Mouse (Mus musculus): ENCODE data around the gene Loxl1. TPM values are rescaled to one million over a fixed set of nuclear protein-coding genes. Genes with fewer than 3 reads are reported as not detected.

Loxl1 gene
- polyA plus RNA-seq, 1 experiment from 2014 or later = 2.8 TPM

- no peaks in the 10 kb centered on the region; the same call in 1 of the 2 replicates for H3K4me1 ChIP-seq (ENCODE audit: insufficient read depth)
- no peaks in the 10 kb centered on the region for H3K9me3 ChIP-seq (ENCODE audit: low read length)
- ATAC-seq = no peak
- no peak overlapping the region for H3K9ac ChIP-seq (replicated peaks)
- H3K27ac ChIP-seq (ENCODE audit: low read depth) = no peak overlapping the region
- no peaks in the 10 kb centered on the region for H3K36me3 ChIP-seq (replicated peaks; ENCODE audit: insufficient read depth, low read length)
- TF ChIP-seq CTCF (IDR thresholded peaks at IDR 0.05; ENCODE audit: low read depth) (no peak), EP300 (IDR thresholded peaks at IDR 0.05; ENCODE audit: low read depth) (no peak)
- H3K4me3 ChIP-seq (ENCODE audit: low read depth, low read length) = no peak overlapping the region
- H3K27me3 ChIP-seq (ENCODE audit: insufficient read depth, low read length) = peaks cover 28% of the 10 kb centered on the region
- H3K4me2 ChIP-seq (ENCODE audit: low read depth, low read length) = no peak overlapping the region
- WGBS (ENCODE audit: insufficient replicate concordance) = 75% methylated on average over 14 of the region's 14 CpGs
- DNase-seq = no peak
Observed at GRCm38 (mm10) chr9:58310043-58310660, 2.8 kb downstream of the Loxl1 start.

- H3K4me2 ChIP-seq (ENCODE audit: low read depth, low read length) = no peak overlapping the region
Observed at GRCm38 (mm10) chr9:58308395-58308794, 4.6 kb downstream of the Loxl1 start.

GRCm38 (mm10) chr9:58305686-58306085, 7.3 kb downstream of the Loxl1 start:
- no peaks in the 10 kb centered on the region for H3K27me3 ChIP-seq (ENCODE audit: insufficient read depth, low read length)
- no peak for ATAC-seq
- no peak overlapping the region for H3K27ac ChIP-seq (ENCODE audit: low read depth)
- H3K4me3 ChIP-seq (ENCODE audit: low read depth, low read length) = no peak overlapping the region
- H3K4me1 ChIP-seq (ENCODE audit: insufficient read depth) = no peaks in the 10 kb centered on the region
- H3K9me3 ChIP-seq (ENCODE audit: low read length) = no peaks in the 10 kb centered on the region
- no peak for DNase-seq
- no peak overlapping the region for H3K4me2 ChIP-seq (ENCODE audit: low read depth, low read length)
- 35% methylated on average over 6 of the region's 6 CpGs for WGBS (ENCODE audit: insufficient replicate concordance)
- H3K9ac ChIP-seq (replicated peaks) = no peak overlapping the region
- H3K36me3 ChIP-seq (replicated peaks; ENCODE audit: insufficient read depth, low read length) = no peaks in the 10 kb centered on the region
- no peak for TF ChIP-seq CTCF (IDR thresholded peaks at IDR 0.05; ENCODE audit: low read depth)
- no peak for TF ChIP-seq EP300 (IDR thresholded peaks at IDR 0.05; ENCODE audit: low read depth)

More at GRCm38 (mm10) chr9:58308395-58308794, 4.6 kb downstream of the Loxl1 start:
- H3K27me3 ChIP-seq (ENCODE audit: insufficient read depth, low read length) = peaks cover 24% of the 10 kb centered on the region
- ATAC-seq = no peak
- no peaks in the 10 kb centered on the region; the same call in 1 of the 2 replicates for H3K4me1 ChIP-seq (ENCODE audit: insufficient read depth)
- H3K9ac ChIP-seq (replicated peaks) = no peak overlapping the region
- no peaks in the 10 kb centered on the region for H3K36me3 ChIP-seq (replicated peaks; ENCODE audit: insufficient read depth, low read length)
- no peak for DNase-seq
- no peak overlapping the region for H3K27ac ChIP-seq (ENCODE audit: low read depth)
- H3K4me3 ChIP-seq (ENCODE audit: low read depth, low read length) = no peak overlapping the region
- no peaks in the 10 kb centered on the region for H3K9me3 ChIP-seq (ENCODE audit: low read length)
- WGBS (ENCODE audit: insufficient replicate concordance) = 60% methylated on average over 6 of the region's 6 CpGs
- TF ChIP-seq CTCF (IDR thresholded peaks at IDR 0.05; ENCODE audit: low read depth) (no peak), EP300 (IDR thresholded peaks at IDR 0.05; ENCODE audit: low read depth) (no peak)

GRCm38 (mm10) chr9:58303599-58304271, 9.3 kb downstream of the Loxl1 start:
- no peak for TF ChIP-seq EP300 (IDR thresholded peaks at IDR 0.05; ENCODE audit: low read depth)
- TF ChIP-seq CTCF (IDR thresholded peaks at IDR 0.05; ENCODE audit: low read depth) = no peak
- H3K4me1 ChIP-seq (ENCODE audit: insufficient read depth) = no peaks in the 10 kb centered on the region
- no peak overlapping the region for H3K9ac ChIP-seq (replicated peaks)
- no peak for ATAC-seq
- WGBS (ENCODE audit: insufficient replicate concordance) = 57% methylated on average over 8 of the region's 8 CpGs
- no peak overlapping the region for H3K4me2 ChIP-seq (ENCODE audit: low read depth, low read length)
- DNase-seq = no peak
- 0 out of 2 replicates have a peak overlapping the region, but pooled peaks have one; percentile 16 for H3K27ac ChIP-seq (ENCODE audit: low read depth)
- H3K27me3 ChIP-seq (ENCODE audit: insufficient read depth, low read length) = no peaks in the 10 kb centered on the region
- H3K36me3 ChIP-seq (replicated peaks; ENCODE audit: insufficient read depth, low read length) = no peaks in the 10 kb centered on the region
- no peak overlapping the region for H3K4me3 ChIP-seq (ENCODE audit: low read depth, low read length)
- no peaks in the 10 kb centered on the region for H3K9me3 ChIP-seq (ENCODE audit: low read length)

GRCm38 (mm10) chr9:58303115-58303514, 9.9 kb downstream of the Loxl1 start:
- ATAC-seq (no peak), DNase-seq (no peak)
- Histone ChIP-seq H3K4me2 (ENCODE audit: low read depth, low read length) (no peak overlapping the region), H3K36me3 (replicated peaks; ENCODE audit: insufficient read depth, low read length) (no peaks in the 10 kb centered on the region), H3K27me3 (ENCODE audit: insufficient read depth, low read length) (no peaks in the 10 kb centered on the region), H3K9ac (replicated peaks) (no peak overlapping the region), H3K27ac (ENCODE audit: low read depth) (peak overlapping the region; percentile 16; the same call in 1 of the 2 replicates), H3K9me3 (ENCODE audit: low read length) (no peaks in the 10 kb centered on the region), H3K4me3 (ENCODE audit: low read depth, low read length) (no peak overlapping the region), H3K4me1 (ENCODE audit: insufficient read depth) (no peaks in the 10 kb centered on the region)
- 55% methylated on average over 5 of the region's 5 CpGs for WGBS (ENCODE audit: insufficient replicate concordance)
- no peak for TF ChIP-seq CTCF (IDR thresholded peaks at IDR 0.05; ENCODE audit: low read depth)
- TF ChIP-seq EP300 (IDR thresholded peaks at IDR 0.05; ENCODE audit: low read depth) = no peak

GRCm38 (mm10) chr9:58299356-58299799, 13.6 kb downstream of the Loxl1 start:
- H3K27me3 ChIP-seq (ENCODE audit: insufficient read depth, low read length) = 0 out of 2 replicates have a peak, but pooled peaks cover 2% of the 10 kb centered on the region
- H3K4me1 ChIP-seq (ENCODE audit: insufficient read depth) = no peaks in the 10 kb centered on the region
- no peak for TF ChIP-seq CTCF (IDR thresholded peaks at IDR 0.05; ENCODE audit: low read depth)
- TF ChIP-seq EP300 (IDR thresholded peaks at IDR 0.05; ENCODE audit: low read depth) = no peak
- no peaks in the 10 kb centered on the region for H3K9me3 ChIP-seq (ENCODE audit: low read length)
- H3K4me2 ChIP-seq (ENCODE audit: low read depth, low read length) = no peak overlapping the region
- H3K36me3 ChIP-seq (replicated peaks; ENCODE audit: insufficient read depth, low read length) = no peaks in the 10 kb centered on the region
- no peak overlapping the region for H3K27ac ChIP-seq (ENCODE audit: low read depth)
- WGBS (ENCODE audit: insufficient replicate concordance) = 80% methylated on average over 2 of the region's 2 CpGs
- no peak for ATAC-seq
- no peak overlapping the region for H3K4me3 ChIP-seq (ENCODE audit: low read depth, low read length)
- no peak overlapping the region for H3K9ac ChIP-seq (replicated peaks)
- DNase-seq = no peak

All from liver, postnatal 0 days (tissue).